Mouse (Mus musculus) myocyte (in vitro differentiated cells): ENCODE results near the gene 2310009B15Rik. TPM values are rescaled to one million over a fixed set of nuclear protein-coding genes. Genes with fewer than 3 reads are reported as not detected.

Experiments
- H3K27me3 ChIP-seq: one replicate; pipeline ENCODE4 v1.6.1; 2011; ENCODE audit not compliant: control insufficient read depth, insufficient read depth, insufficient read length
- H3K36me3 ChIP-seq: one replicate; pipeline ENCODE4 v1.6.1; 2011; ENCODE audit not compliant: control insufficient read depth, insufficient read depth
- H3K4me2 ChIP-seq: one replicate; pipeline ENCODE4 v1.6.1; 2011; ENCODE audit warnings: low read depth, control low read depth
- H3K4me3 ChIP-seq: one replicate; pipeline ENCODE4 v1.5.1; 2011; ENCODE audit warnings: mild to moderate bottlenecking, control low read depth, moderate library complexity
- H3K79me2 ChIP-seq: one replicate; pipeline ENCODE4 v1.6.1; 2011; ENCODE audit not compliant: control insufficient read depth, insufficient read depth
- H3ac ChIP-seq: one replicate; pipeline ENCODE4 v1.6.1; 2011; ENCODE audit not compliant: control insufficient read depth, insufficient read length
- CEBPB ChIP-seq: IDR thresholded peaks from 2 replicates; pipeline ENCODE4 v1.6.1; 2011; ENCODE audit warnings: mild to moderate bottlenecking, moderate library complexity; ENCODE audit not compliant: poor library complexity, insufficient read depth, severe bottlenecking
- E2F4 ChIP-seq: IDR thresholded peaks from one replicate; pipeline ENCODE4 v1.6.1; 2011; ENCODE audit warnings: mild to moderate bottlenecking, control low read depth, moderate library complexity; ENCODE audit not compliant: insufficient read depth
- MAX ChIP-seq: IDR thresholded peaks from one replicate; pipeline ENCODE4 v1.6.1; 2011; ENCODE audit warnings: low read depth, mild to moderate bottlenecking, control low read depth
- MYOD1 ChIP-seq, 3 experiments: IDR thresholded peaks; one replicate each; pipeline ENCODE4 v1.6.1; 2011; ENCODE audit warnings: control low read depth in 2 of 3, low read depth in 2 of 3, mild to moderate bottlenecking in 2 of 3, moderate library complexity in 1 of 3; ENCODE audit not compliant: insufficient read length in 2 of 3, control insufficient read depth in 1 of 3
- MYOG ChIP-seq, 3 experiments: IDR thresholded peaks; one replicate each; pipeline ENCODE4 v1.6.1; 2011; ENCODE audit warnings: control low read depth in 2 of 3, low read depth in 2 of 3, mild to moderate bottlenecking in 2 of 3; ENCODE audit not compliant: insufficient read length in 2 of 3, control insufficient read depth in 1 of 3, insufficient read depth in 1 of 3
- POLR2A ChIP-seq: IDR thresholded peaks from one replicate; pipeline ENCODE4 v1.6.1; 2011; ENCODE audit warnings: low read depth, mild to moderate bottlenecking, control low read depth, moderate library complexity; ENCODE audit not compliant: insufficient read length
- POLR2AphosphoS2 ChIP-seq: IDR thresholded peaks from one replicate; pipeline ENCODE4 v1.6.1; 2011; ENCODE audit warnings: low read depth, control low read depth; ENCODE audit not compliant: insufficient read length
- REST ChIP-seq: IDR thresholded peaks from one replicate; pipeline ENCODE4 v1.6.1; 2011; ENCODE audit warnings: mild to moderate bottlenecking, control low read depth, moderate library complexity; ENCODE audit not compliant: insufficient read depth, insufficient read length
- SRF ChIP-seq: IDR thresholded peaks from one replicate; pipeline ENCODE4 v1.6.1; 2011; ENCODE audit warnings: low read depth; ENCODE audit not compliant: control insufficient read depth, insufficient read length
- TCF12 ChIP-seq: IDR thresholded peaks from one replicate; pipeline ENCODE4 v1.6.1; 2011; ENCODE audit warnings: mild to moderate bottlenecking, control low read depth; ENCODE audit not compliant: poor library complexity, insufficient read depth, severe bottlenecking
- TCF3 ChIP-seq: IDR thresholded peaks from one replicate; pipeline ENCODE4 v1.6.1; 2011; ENCODE audit warnings: low read depth, control low read depth; ENCODE audit not compliant: insufficient read length
- USF1 ChIP-seq: IDR thresholded peaks from one replicate; pipeline ENCODE4 v1.6.1; 2011; ENCODE audit warnings: low read depth, mild to moderate bottlenecking, control low read depth, moderate library complexity
- polyA plus RNA-seq: library from polyadenylated mRNA; unstranded; fragments of >200 nt; fragmentation: generic; extraction: Trizol; gene quantifications from one replicate; pipeline ENCODE4 v1.2.1, GENCODE M21; 2012; ENCODE audit warnings: missing spikeins

Gene 2310009B15Rik
- polyA plus RNA-seq, 1 experiment: 66.0 TPM

GRCm38 (mm10) chr1:138839809-138840430, 16.7 kb downstream of the 2310009B15Rik start:
- Histone ChIP-seq H3K4me2 (no peak overlapping the region), H3K27me3 (no peaks in the 10 kb centered on the region), H3ac (no peak overlapping the region), H3K79me2 (no peaks in the 10 kb centered on the region), H3K4me3 (no peak overlapping the region), H3K36me3 (no peaks in the 10 kb centered on the region)
- TF ChIP-seq MAX: no peak
- no peak for TF ChIP-seq POLR2AphosphoS2
- no peak for TF ChIP-seq TCF3

GRCm38 (mm10) chr1:138839291-138839690, 17.4 kb downstream of the 2310009B15Rik start:
- no peaks in the 10 kb centered on the region for H3K27me3 ChIP-seq
- no peaks in the 10 kb centered on the region for H3K36me3 ChIP-seq
- no peak overlapping the region for H3ac ChIP-seq
- H3K4me3 ChIP-seq: no peak overlapping the region
- TF ChIP-seq TCF3 (no peak), CEBPB (no peak), MYOD1 (IDR thresholded peaks at IDR 0.05; ENCODE audit: control insufficient read depth in 1 of 3, insufficient read length in 2 of 3, low read depth in 2 of 3) (no peak), REST (no peak), MYOG (IDR thresholded peaks at IDR 0.05; ENCODE audit: control insufficient read depth in 1 of 3, insufficient read depth in 1 of 3, insufficient read length in 2 of 3, low read depth in 2 of 3) (no peak), SRF (no peak), POLR2AphosphoS2 (no peak), E2F4 (no peak), POLR2A (no peak)
- H3K4me2 ChIP-seq: no peak overlapping the region
- H3K79me2 ChIP-seq: no peaks in the 10 kb centered on the region

GRCm38 (mm10) chr1:138837786-138838743, 18.6 kb downstream of the 2310009B15Rik start:
- H3K4me3 ChIP-seq: no peak overlapping the region
- H3K4me2 ChIP-seq: no peak overlapping the region
- H3K27me3 ChIP-seq: no peaks in the 10 kb centered on the region
- H3K36me3 ChIP-seq: no peaks in the 10 kb centered on the region
- TF ChIP-seq MYOD1 (IDR thresholded peaks at IDR 0.05; ENCODE audit: control insufficient read depth in 1 of 3, insufficient read length in 2 of 3, low read depth in 2 of 3): no peak
- TF ChIP-seq POLR2AphosphoS2: no peak
- TF ChIP-seq TCF12: no peak
- TF ChIP-seq POLR2A: no peak
- no peak overlapping the region for H3ac ChIP-seq
- no peaks in the 10 kb centered on the region for H3K79me2 ChIP-seq

- Histone ChIP-seq H3ac (no peak overlapping the region), H3K4me2 (no peak overlapping the region), H3K36me3 (no peaks in the 10 kb centered on the region), H3K4me3 (no peak overlapping the region), H3K79me2 (no peaks in the 10 kb centered on the region), H3K27me3 (no peaks in the 10 kb centered on the region)
- no peak for TF ChIP-seq MYOD1 (IDR thresholded peaks at IDR 0.05; ENCODE audit: control insufficient read depth in 1 of 3, insufficient read length in 2 of 3, low read depth in 2 of 3)
- no peak for TF ChIP-seq MAX
- no peak for TF ChIP-seq TCF12
Observed at GRCm38 (mm10) chr1:138835355-138835900, 21.2 kb downstream of the 2310009B15Rik start.

- H3ac ChIP-seq: no peak overlapping the region
- H3K4me3 ChIP-seq: no peak overlapping the region
- TF ChIP-seq POLR2A (no peak), MAX (no peak), POLR2AphosphoS2 (no peak), USF1 (no peak), CEBPB (no peak), MYOG (IDR thresholded peaks at IDR 0.05; ENCODE audit: control insufficient read depth in 1 of 3, insufficient read depth in 1 of 3, insufficient read length in 2 of 3, low read depth in 2 of 3) (no peak), TCF3 (no peak), SRF (no peak), TCF12 (no peak), MYOD1 (IDR thresholded peaks at IDR 0.05; ENCODE audit: control insufficient read depth in 1 of 3, insufficient read length in 2 of 3, low read depth in 2 of 3) (no peak), REST (no peak), E2F4 (no peak)
- no peaks in the 10 kb centered on the region for H3K79me2 ChIP-seq
- no peaks in the 10 kb centered on the region for H3K27me3 ChIP-seq
- no peaks in the 10 kb centered on the region for H3K36me3 ChIP-seq
- H3K4me2 ChIP-seq: peak overlapping the region; percentile 16
Observed at GRCm38 (mm10) chr1:138831309-138831708, 25.3 kb downstream of the 2310009B15Rik start.
